Mouse (Mus musculus) hindbrain, embryonic 13.5 days (tissue): ENCODE data around the gene Cers6. TPM values are rescaled to one million over a fixed set of nuclear protein-coding genes. Genes with fewer than 3 reads are reported as not detected.
A peak's percentile ranks its signal among the peaks of the same experiment; 100 is the strongest.

ENCODE experiments used
- ATAC-seq: fragments of 200-750 bp; cut with Nextera tagmentation; 2 replicates; pipeline ENCODE4 v1.8.0; 2017; ENCODE audit warnings: moderate TSS enrichment; ENCODE audit not compliant: low FRiP score
- H3K27ac ChIP-seq: fragments of 300-500 bp; sonication (generic); 2 replicates; pipeline ENCODE4 v1.5.1; 2015; ENCODE audit warnings: inconsistent platforms, mild to moderate bottlenecking, moderate library complexity
- H3K27me3 ChIP-seq: fragments of 300-500 bp; sonication (generic); 2 replicates; pipeline ENCODE4 v1.6.1; 2015; ENCODE audit warnings: mild to moderate bottlenecking, inconsistent platforms
- H3K36me3 ChIP-seq: fragments of 300-500 bp; sonication (generic); 2 replicates; pipeline ENCODE4 v1.6.1; 2015; ENCODE audit warnings: mild to moderate bottlenecking, inconsistent platforms
- H3K4me1 ChIP-seq: fragments of 300-500 bp; sonication (generic); replicated peaks from 2 replicates; pipeline ENCODE4 v1.6.1; 2015; ENCODE audit warnings: inconsistent platforms
- H3K4me2 ChIP-seq: fragments of 300-500 bp; sonication (generic); 2 replicates; pipeline ENCODE4 v1.6.1; 2015; ENCODE audit warnings: inconsistent platforms, mild to moderate bottlenecking, moderate library complexity
- H3K4me3 ChIP-seq: fragments of 300-500 bp; sonication (generic); 2 replicates; pipeline ENCODE4 v1.5.1; 2015; ENCODE audit warnings: mild to moderate bottlenecking, inconsistent platforms
- H3K9ac ChIP-seq: fragments of 300-500 bp; sonication (generic); 2 replicates; pipeline ENCODE4 v1.6.1; 2015; ENCODE audit warnings: mild to moderate bottlenecking, inconsistent platforms
- H3K9me3 ChIP-seq: fragments of 300-500 bp; sonication (generic); 2 replicates; pipeline ENCODE4 v1.6.1; 2016; ENCODE audit warnings: inconsistent platforms
- WGBS: fragments of 180-500 bp; shearing (Covaris S2); methylation state at CpG from one replicate; pipeline ENCODE4 v1.1.7; 2015; 5-methylcytosine and 5-hydroxymethylcytosine counted together
- polyA plus RNA-seq: library from polyadenylated mRNA; unstranded; fragments of >200 nt; fragmentation: Nextera tagmentation; extraction: Ambion mirVana; gene quantifications from 2 replicates; pipeline ENCODE4 v1.2.1, GENCODE M21; 2015

The Cers6 gene
- polyA plus RNA-seq, 1 experiment from 2014 or later, result 64.5 TPM

GRCm38 (mm10) chr2:69047297-69047696, 186.1 kb downstream of the Cers6 start:
- no peak for ATAC-seq
- Histone ChIP-seq H3K4me3 (no peak overlapping the region), H3K9ac (no peak overlapping the region), H3K9me3 (no peaks in the 10 kb centered on the region), H3K4me2 (no peak overlapping the region), H3K36me3 (0 out of 2 replicates have a peak, but pooled peaks cover 3% of the 10 kb centered on the region), H3K27ac (no peak overlapping the region), H3K27me3 (no peaks in the 10 kb centered on the region), H3K4me1 (peaks cover 38% of the 10 kb centered on the region)
- WGBS, result 81% methylated on average over 7 of the region's 7 CpGs

- no peaks in the 10 kb centered on the region for H3K27me3 ChIP-seq
- no peak overlapping the region for H3K27ac ChIP-seq
- H3K9ac ChIP-seq, result no peak overlapping the region
- no peaks in the 10 kb centered on the region for H3K9me3 ChIP-seq
- 0 out of 2 replicates have a peak, but pooled peaks cover 3% of the 10 kb centered on the region for H3K36me3 ChIP-seq
- ATAC-seq, result no peak
- 69% methylated on average over 3 of the region's 3 CpGs for WGBS
- peaks cover 32% of the 10 kb centered on the region for H3K4me1 ChIP-seq
- no peak overlapping the region for H3K4me2 ChIP-seq
- H3K4me3 ChIP-seq, result no peak overlapping the region
Measured at GRCm38 (mm10) chr2:69047805-69048204, 186.6 kb downstream of the Cers6 start.

GRCm38 (mm10) chr2:69049179-69049578, 187.9 kb downstream of the Cers6 start:
- 60% methylated on average over 7 of the region's 7 CpGs for WGBS
- ATAC-seq, result no peak

GRCm38 (mm10) chr2:69050189-69050588, 188.9 kb downstream of the Cers6 start:
- WGBS, result 65% methylated on average over 4 of the region's 4 CpGs
- no peak for ATAC-seq
- Histone ChIP-seq H3K4me2 (no peak overlapping the region), H3K4me3 (no peak overlapping the region), H3K27me3 (no peaks in the 10 kb centered on the region), H3K27ac (no peak overlapping the region; the same call in 1 of the 2 replicates), H3K4me1 (peaks cover 19% of the 10 kb centered on the region), H3K36me3 (0 out of 2 replicates have a peak, but pooled peaks cover 3% of the 10 kb centered on the region), H3K9ac (no peak overlapping the region), H3K9me3 (no peaks in the 10 kb centered on the region)

More at GRCm38 (mm10) chr2:69049179-69049578, 187.9 kb downstream of the Cers6 start:
- Histone ChIP-seq H3K27me3 (no peaks in the 10 kb centered on the region), H3K9ac (no peak overlapping the region), H3K9me3 (no peaks in the 10 kb centered on the region), H3K4me3 (no peak overlapping the region), H3K36me3 (0 out of 2 replicates have a peak, but pooled peaks cover 3% of the 10 kb centered on the region), H3K4me2 (no peak overlapping the region), H3K4me1 (peaks cover 26% of the 10 kb centered on the region), H3K27ac (no peak overlapping the region)

- no peak overlapping the region for H3K27ac ChIP-seq
- 50% methylated on average over 1 of the region's 1 CpGs for WGBS
- H3K4me3 ChIP-seq, result no peak overlapping the region
- H3K9ac ChIP-seq, result no peak overlapping the region
- H3K4me1 ChIP-seq, result peaks cover 19% of the 10 kb centered on the region
- no peaks in the 10 kb centered on the region for H3K9me3 ChIP-seq
- no peak for ATAC-seq
- H3K36me3 ChIP-seq, result 0 out of 2 replicates have a peak, but pooled peaks cover 3% of the 10 kb centered on the region
- no peak overlapping the region for H3K4me2 ChIP-seq
- H3K27me3 ChIP-seq, result no peaks in the 10 kb centered on the region
Measured at GRCm38 (mm10) chr2:69051596-69051995, 190.4 kb downstream of the Cers6 start.

- peaks cover 12% of the 10 kb centered on the region for H3K4me1 ChIP-seq
- ATAC-seq, result no peak
Measured at GRCm38 (mm10) chr2:69053210-69053858, 192.1 kb downstream of the Cers6 start.

GRCm38 (mm10) chr2:69054279-69054678, 193.0 kb downstream of the Cers6 start:
- no peak overlapping the region for H3K9ac ChIP-seq
- ATAC-seq, result 0 out of 2 replicates have a peak, but pooled peaks have one; percentile 44
- H3K4me2 ChIP-seq, result no peak overlapping the region
- H3K4me1 ChIP-seq, result peaks cover 9% of the 10 kb centered on the region
- H3K9me3 ChIP-seq, result no peaks in the 10 kb centered on the region
- H3K27me3 ChIP-seq, result no peaks in the 10 kb centered on the region
- WGBS, result 69% methylated on average over 4 of the region's 4 CpGs
- no peak overlapping the region for H3K27ac ChIP-seq
- 0 out of 2 replicates have a peak, but pooled peaks cover 3% of the 10 kb centered on the region for H3K36me3 ChIP-seq
- H3K4me3 ChIP-seq, result no peak overlapping the region

More at GRCm38 (mm10) chr2:69053210-69053858, 192.1 kb downstream of the Cers6 start:
- Histone ChIP-seq H3K27me3 (no peaks in the 10 kb centered on the region), H3K4me3 (no peak overlapping the region), H3K36me3 (0 out of 2 replicates have a peak, but pooled peaks cover 3% of the 10 kb centered on the region), H3K9me3 (no peaks in the 10 kb centered on the region), H3K27ac (no peak overlapping the region), H3K4me2 (no peak overlapping the region), H3K9ac (no peak overlapping the region)
- WGBS, result 55% methylated on average over 4 of the region's 4 CpGs

- Histone ChIP-seq H3K4me1 (peaks cover 5% of the 10 kb centered on the region), H3K9me3 (no peaks in the 10 kb centered on the region), H3K4me2 (no peak overlapping the region), H3K27me3 (no peaks in the 10 kb centered on the region), H3K27ac (no peak overlapping the region), H3K9ac (no peak overlapping the region), H3K4me3 (no peak overlapping the region), H3K36me3 (0 out of 2 replicates have a peak, but pooled peaks cover 3% of the 10 kb centered on the region)
- ATAC-seq, result no peak
- WGBS, result 91% methylated on average over 6 of the region's 6 CpGs
Measured at GRCm38 (mm10) chr2:69055174-69055573, 193.9 kb downstream of the Cers6 start.

GRCm38 (mm10) chr2:69061313-69061712, 200.1 kb downstream of the Cers6 start:
- Histone ChIP-seq H3K4me2 (no peak overlapping the region), H3K4me1 (no peaks in the 10 kb centered on the region), H3K9me3 (no peaks in the 10 kb centered on the region), H3K27ac (no peak overlapping the region), H3K9ac (no peak overlapping the region), H3K4me3 (no peak overlapping the region), H3K36me3 (peaks cover 4% of the 10 kb centered on the region; the same call in 1 of the 2 replicates), H3K27me3 (no peaks in the 10 kb centered on the region)
- no peak for ATAC-seq

GRCm38 (mm10) chr2:69061910-69062689, 200.9 kb downstream of the Cers6 start:
- WGBS, result 89% methylated on average over 5 of the region's 5 CpGs

GRCm38 (mm10) chr2:69064759-69065158, 203.5 kb downstream of the Cers6 start:
- no peak overlapping the region for H3K4me2 ChIP-seq
- no peak for ATAC-seq
- 89% methylated on average over 6 of the region's 6 CpGs for WGBS
- H3K4me1 ChIP-seq, result no peaks in the 10 kb centered on the region
- peaks cover 8% of the 10 kb centered on the region; the same call in 1 of the 2 replicates for H3K36me3 ChIP-seq
- H3K4me3 ChIP-seq, result no peak overlapping the region
- no peak overlapping the region for H3K9ac ChIP-seq
- no peak overlapping the region for H3K27ac ChIP-seq
- no peaks in the 10 kb centered on the region for H3K9me3 ChIP-seq
- H3K27me3 ChIP-seq, result no peaks in the 10 kb centered on the region

More at GRCm38 (mm10) chr2:69061910-69062689, 200.9 kb downstream of the Cers6 start:
- no peak overlapping the region for H3K9ac ChIP-seq
- no peaks in the 10 kb centered on the region for H3K9me3 ChIP-seq
- no peak overlapping the region for H3K4me3 ChIP-seq
- H3K27ac ChIP-seq, result no peak overlapping the region
- no peak for ATAC-seq
- H3K27me3 ChIP-seq, result no peaks in the 10 kb centered on the region
- no peak overlapping the region for H3K4me2 ChIP-seq
- no peaks in the 10 kb centered on the region for H3K4me1 ChIP-seq
- peaks cover 6% of the 10 kb centered on the region; the same call in 1 of the 2 replicates for H3K36me3 ChIP-seq

- H3K4me2 ChIP-seq, result no peak overlapping the region
- H3K9me3 ChIP-seq, result no peaks in the 10 kb centered on the region
- peaks cover 11% of the 10 kb centered on the region; the same call in 1 of the 2 replicates for H3K36me3 ChIP-seq
- ATAC-seq, result no peak
- no peaks in the 10 kb centered on the region for H3K4me1 ChIP-seq
- no peaks in the 10 kb centered on the region for H3K27me3 ChIP-seq
- H3K9ac ChIP-seq, result no peak overlapping the region
- WGBS, result 80% methylated on average over 7 of the region's 7 CpGs
- no peak overlapping the region for H3K27ac ChIP-seq
- H3K4me3 ChIP-seq, result no peak overlapping the region
Measured at GRCm38 (mm10) chr2:69071440-69072235, 210.4 kb downstream of the Cers6 start.
